Mouse (Mus musculus): ENCODE data around the gene Tpp2. TPM values are rescaled to one million over a fixed set of nuclear protein-coding genes. Genes with fewer than 3 reads are reported as not detected.
A peak's percentile ranks its signal among the peaks of the same experiment; 100 is the strongest.
"Not testable (repeated sequence)": the region's sequence is repeated elsewhere in the genome, so short reads cannot be mapped to it uniquely, and the experiment has no call there.

Tpp2 gene
- polyA plus RNA-seq, 1 experiment from 2014 or later: 59.2 TPM

DNA sequence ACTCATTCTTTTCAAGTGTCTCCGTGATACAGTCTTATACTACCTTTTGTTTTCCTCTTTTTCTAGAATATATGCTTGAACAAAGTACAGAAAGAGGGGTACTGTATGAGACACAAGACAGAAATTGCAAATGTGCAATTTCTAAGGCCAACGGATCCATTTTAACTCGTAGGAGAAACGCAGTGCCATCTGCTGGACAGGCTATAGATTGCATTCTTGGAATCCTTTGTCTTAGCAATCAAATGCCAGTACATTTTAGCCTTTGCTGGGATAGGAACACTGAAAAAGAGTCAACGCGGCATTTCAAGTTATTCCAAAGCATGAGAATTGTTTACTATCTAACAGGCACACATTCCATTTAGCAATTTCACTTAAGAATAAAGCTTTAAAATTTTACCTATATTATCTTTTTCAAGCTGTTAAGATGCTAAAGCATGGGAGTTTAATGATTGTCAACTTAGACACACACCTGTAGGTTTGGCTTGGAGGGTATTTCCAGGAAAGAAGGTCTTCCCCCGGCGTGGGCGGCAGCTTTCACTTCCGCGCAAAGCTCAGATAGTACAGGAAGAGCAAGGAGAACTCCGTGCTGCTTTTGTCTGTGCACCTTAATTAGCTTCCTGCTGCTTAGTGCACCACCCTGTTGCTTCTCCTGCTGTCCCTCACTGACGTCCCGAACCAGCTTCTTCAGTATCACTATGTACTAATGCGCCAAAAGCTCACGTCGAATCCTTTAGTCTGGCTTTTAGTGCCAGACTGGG lies 108.5 kb downstream of the Tpp2 start:
- H3K27me3 ChIP-seq (ENCODE audit: control insufficient read depth, insufficient read depth, low read length): no peaks in the 10 kb centered on the region
- H3K4me1 ChIP-seq (ENCODE audit: control insufficient read depth, insufficient read depth, low read length): no peaks in the 10 kb centered on the region
- 2% methylated on average over 17 of the region's 17 CpGs for WGBS
- ATAC-seq (ENCODE audit: low read depth): peak; percentile 82
- no peaks in the 10 kb centered on the region for H3K36me3 ChIP-seq (ENCODE audit: control insufficient read depth, insufficient read depth, low read length)
- H3K9ac ChIP-seq (replicated peaks; ENCODE audit: low read depth, low read length): peak overlapping the region; percentile 55
- H3K4me2 ChIP-seq (ENCODE audit: low read depth, low read length): peak overlapping the region; percentile 69
- H3K4me3 ChIP-seq (ENCODE audit: low read depth, low read length): peak overlapping the region; percentile 33
- H3K9me3 ChIP-seq (ENCODE audit: control insufficient read depth, low read length): no peaks in the 10 kb centered on the region
- H3K27ac ChIP-seq (ENCODE audit: low read depth, low read length): no peak overlapping the region

DNA sequence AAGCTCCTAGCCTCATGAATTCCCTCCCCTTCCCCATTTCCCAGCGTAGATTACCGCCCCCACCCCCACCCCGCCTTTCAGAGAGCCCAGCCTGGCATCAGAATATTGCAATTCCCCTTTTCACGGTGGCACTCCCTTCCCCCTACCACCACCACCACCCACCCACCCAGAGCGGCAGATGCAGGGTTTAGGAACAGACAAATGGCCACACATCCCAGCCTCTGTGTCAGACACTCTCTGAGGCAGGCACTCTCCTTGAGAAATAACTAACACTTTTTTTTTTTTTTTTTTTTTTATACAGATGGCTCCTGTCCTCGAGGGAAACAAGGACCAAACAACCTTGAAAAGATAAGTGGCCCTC lies 109.1 kb downstream of the Tpp2 start:
- H3K4me2 ChIP-seq (ENCODE audit: low read depth, low read length): peak overlapping the region; percentile 69
- H3K9me3 ChIP-seq (ENCODE audit: control insufficient read depth, low read length): no peaks in the 10 kb centered on the region
- H3K4me1 ChIP-seq (ENCODE audit: control insufficient read depth, insufficient read depth, low read length): no peaks in the 10 kb centered on the region
- WGBS: 1% methylated on average over 6 of the region's 6 CpGs
- no peaks in the 10 kb centered on the region for H3K36me3 ChIP-seq (ENCODE audit: control insufficient read depth, insufficient read depth, low read length)
- H3K27ac ChIP-seq (ENCODE audit: low read depth, low read length): no peak overlapping the region
- peak overlapping the region; percentile 33 for H3K4me3 ChIP-seq (ENCODE audit: low read depth, low read length)
- peak; percentile 80 for ATAC-seq (ENCODE audit: low read depth)
- H3K27me3 ChIP-seq (ENCODE audit: control insufficient read depth, insufficient read depth, low read length): no peaks in the 10 kb centered on the region
- H3K9ac ChIP-seq (replicated peaks; ENCODE audit: low read depth, low read length): peak overlapping the region; percentile 55

DNA sequence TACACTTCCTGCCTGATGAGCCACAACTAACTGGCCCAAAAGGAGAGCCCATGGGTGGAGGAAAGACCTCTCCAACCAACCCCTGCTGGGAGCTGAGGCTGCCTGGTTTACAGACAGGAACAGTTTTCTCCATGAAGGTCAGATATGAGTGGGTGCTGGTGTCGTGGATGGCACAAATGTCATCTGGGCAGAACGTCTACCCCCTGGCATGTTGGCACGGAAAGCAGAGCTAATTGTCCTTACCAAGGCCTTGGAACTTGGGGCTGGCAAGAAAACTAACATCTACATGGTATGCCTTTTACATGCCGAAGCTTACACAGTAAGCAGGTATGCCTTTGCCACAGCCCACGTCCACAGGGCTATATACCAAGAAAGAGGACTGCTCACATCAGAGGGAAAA lies 112.2 kb downstream of the Tpp2 start:
- H3K27me3 ChIP-seq (ENCODE audit: control insufficient read depth, insufficient read depth, low read length); H3K36me3 ChIP-seq (ENCODE audit: control insufficient read depth, insufficient read depth, low read length); H3K4me3 ChIP-seq (ENCODE audit: low read depth, low read length); H3K4me2 ChIP-seq (ENCODE audit: low read depth, low read length); H3K9ac ChIP-seq (replicated peaks; ENCODE audit: low read depth, low read length); H3K4me1 ChIP-seq (ENCODE audit: control insufficient read depth, insufficient read depth, low read length); H3K9me3 ChIP-seq (ENCODE audit: control insufficient read depth, low read length); H3K27ac ChIP-seq (ENCODE audit: low read depth, low read length); ATAC-seq (ENCODE audit: low read depth): not testable (repeated sequence)
- WGBS: 83% methylated on average over 5 of the region's 5 CpGs

DNA sequence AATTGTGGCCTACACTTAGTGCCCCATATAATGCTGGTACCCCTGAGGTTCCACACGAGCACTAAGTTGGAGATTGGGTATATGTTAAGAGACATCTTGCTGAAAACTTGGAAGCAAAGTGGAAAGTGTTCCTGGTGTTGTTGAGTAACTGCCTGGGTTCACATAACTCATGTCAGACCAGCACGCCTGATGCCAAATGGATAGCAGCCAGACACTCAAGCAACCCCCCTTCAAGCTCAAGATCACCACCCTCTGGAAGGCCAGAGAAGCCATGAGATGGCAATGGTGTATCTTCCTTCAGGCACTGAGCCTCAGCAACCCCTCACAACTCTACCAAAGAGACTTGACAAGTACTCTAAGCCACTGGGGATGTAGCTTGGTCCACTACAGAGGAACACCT lies 113.1 kb downstream of the Tpp2 start:
- Histone ChIP-seq H3K27ac (ENCODE audit: low read depth, low read length) (no peak overlapping the region), H3K4me2 (ENCODE audit: low read depth, low read length) (no peak overlapping the region), H3K9ac (replicated peaks; ENCODE audit: low read depth, low read length) (no peak overlapping the region), H3K9me3 (ENCODE audit: control insufficient read depth, low read length) (no peaks in the 10 kb centered on the region), H3K4me3 (ENCODE audit: low read depth, low read length) (no peak overlapping the region), H3K36me3 (ENCODE audit: control insufficient read depth, insufficient read depth, low read length) (no peaks in the 10 kb centered on the region), H3K27me3 (ENCODE audit: control insufficient read depth, insufficient read depth, low read length) (no peaks in the 10 kb centered on the region), H3K4me1 (ENCODE audit: control insufficient read depth, insufficient read depth, low read length) (no peaks in the 10 kb centered on the region)
- 80% methylated on average over 2 of the region's 2 CpGs for WGBS
- no peak for ATAC-seq (ENCODE audit: low read depth)

Small RNA genes within 50 kb of the gene (microRNA-seq; reads per million reads assigned to microRNA genes)
- not detected for gene Gm24180

Other genes starting within 250 kb of the Tpp2 start
- 20.8 and 20.9 TPM in 2 replicates for gene 1500015O10Rik, start 203.0 kb upstream of the Tpp2 start, polyA plus RNA-seq (2014; fragmentation: Nextera tagmentation; extraction: Ambion mirVana)
- 15.0 and 22.5 TPM in 2 replicates for gene Uxs1, start 105.8 kb upstream of the Tpp2 start, polyA plus RNA-seq (2014; fragmentation: Nextera tagmentation; extraction: Ambion mirVana)
- gene Mettl21c, start 86.4 kb downstream of the Tpp2 start, polyA plus RNA-seq (2014; fragmentation: Nextera tagmentation; extraction: Ambion mirVana): 1.7 and 2.1 TPM in 2 replicates
- 0.04 and 0.08 TPM in 2 replicates for gene Gm8251, start 128.3 kb downstream of the Tpp2 start, polyA plus RNA-seq (2014; fragmentation: Nextera tagmentation; extraction: Ambion mirVana)
- gene Tex30, start 168.8 kb downstream of the Tpp2 start, polyA plus RNA-seq (2014; fragmentation: Nextera tagmentation; extraction: Ambion mirVana): 40.1 and 45.4 TPM in 2 replicates
- gene Kdelc1, start 185.2 kb downstream of the Tpp2 start, polyA plus RNA-seq (2014; fragmentation: Nextera tagmentation; extraction: Ambion mirVana): 25.3 and 30.1 TPM in 2 replicates
- 34.8 and 41.5 TPM in 2 replicates for gene Bivm, start 185.3 kb downstream of the Tpp2 start, polyA plus RNA-seq (2014; fragmentation: Nextera tagmentation; extraction: Ambion mirVana)
- 29.9 and 38.3 TPM in 2 replicates for gene Ercc5, start 214.1 kb downstream of the Tpp2 start, polyA plus RNA-seq (2014; fragmentation: Nextera tagmentation; extraction: Ambion mirVana)